In the genomic region with DNA sequence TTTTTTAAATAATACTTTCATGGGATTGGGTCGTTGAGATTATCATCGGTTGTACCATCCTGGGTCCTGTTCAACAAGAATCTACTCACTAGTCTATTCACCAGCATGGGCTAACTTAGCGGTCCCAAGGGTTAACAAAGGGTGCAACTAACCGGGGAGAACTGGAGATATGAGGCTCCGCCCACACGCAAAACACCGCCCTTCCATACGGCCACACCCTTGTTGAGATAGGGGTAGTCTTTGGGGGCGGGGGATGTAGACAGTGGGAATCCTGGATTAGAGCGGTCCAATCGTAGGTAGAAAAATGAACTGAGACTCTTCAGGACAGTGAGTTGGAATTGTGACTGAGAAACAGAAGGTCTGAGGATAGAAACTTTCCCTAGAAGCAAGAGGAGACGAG, we compare ENCODE assay signal across 15 mouse cellular contexts. TPM values are rescaled to one million over a fixed set of nuclear protein-coding genes. Genes with fewer than 3 reads are reported as not detected.
DNase-seq lines count a peak whose midpoint lies in the region; ATAC-seq lines count a peak whose summit lies in the region.
"Had no signal": no experiment of that assay in that cellular context is flagged by ENCODE, and none has a peak within 500 bp of the region (broad histone marks: within the 10 kb centered on the region; RNA-seq: fewer than 3 reads in every experiment).

No protein-coding gene starts in this region.

- no peak overlapping the region for H3K9ac ChIP-seq in heart, embryonic 11.5 days (ENCODE audit: low read depth, low read length)
- no peak overlapping the region for H3K9ac ChIP-seq in liver, embryonic 15.5 days
- H3K9ac ChIP-seq: forebrain, embryonic 15.5 days; neural tube, embryonic 13.5 days had no signal

- H3K9me3 ChIP-seq in heart, embryonic 11.5 days (replicated peaks; ENCODE audit: control insufficient read depth, low read length), result no peaks in the 10 kb centered on the region
- H3K9me3 ChIP-seq in liver, embryonic 15.5 days (replicated peaks), result no peaks in the 10 kb centered on the region
- H3K9me3 ChIP-seq: forebrain, embryonic 15.5 days; megakaryocyte, embryonic 14.5 days; neural tube, embryonic 13.5 days had no signal

- no peaks in the 10 kb centered on the region for H3K36me3 ChIP-seq in heart, embryonic 11.5 days (ENCODE audit: control insufficient read depth, insufficient read depth, low read length)
- H3K36me3 ChIP-seq in liver, embryonic 15.5 days (replicated peaks), result peaks cover 15% of the 10 kb centered on the region
- H3K36me3 ChIP-seq: forebrain, embryonic 15.5 days had no signal

- ATAC-seq in heart, embryonic 11.5 days (replicated peaks; ENCODE audit: insufficient number of reproducible peaks, low FRiP score, low TSS enrichment), result peak; percentile 73
- peak; percentile 59 for ATAC-seq in liver, embryonic 15.5 days (ENCODE audit: insufficient read depth)
- ATAC-seq: forebrain, embryonic 15.5 days; hindbrain, postnatal 0 days; Patski had no signal

- no peak for DNase-seq in heart, adult 9 months (ENCODE audit: low spot score in 2 of 2)
- peak; percentile 42 for DNase-seq in ES-CJ7 (ENCODE audit: low read depth, low spot score)
- DNase-seq in R1 (ENCODE audit: low read depth, low spot score), result peak; percentile 69
- no peak for DNase-seq in thymus, postnatal 36 days
- no peak for DNase-seq in ovary, postnatal 14 days (ENCODE audit: low spot score)
- DNase-seq: kidney, adult 18-20 months; layer of hippocampus, postnatal 36 days; right cerebral cortex, postnatal 4 days had no signal

- WGBS in heart, embryonic 11.5 days (ENCODE audit: insufficient replicate concordance), result 53% methylated on average over 12 of the region's 12 CpGs
- whole genome bisulfite sequencing in liver, embryonic 15.5 days (ENCODE audit: insufficient replicate concordance), result 41% methylated on average over 12 of the region's 12 CpGs

- no peak overlapping the region for H3K27ac ChIP-seq in heart, embryonic 11.5 days (ENCODE audit: low read depth, low read length)
- H3K27ac ChIP-seq in liver, embryonic 15.5 days (replicated peaks), result peak overlapping the region; percentile 73; the same call in 1 of the 2 replicates
- H3K27ac ChIP-seq: forebrain, embryonic 15.5 days; hindbrain, postnatal 0 days; neural tube, embryonic 13.5 days had no signal

- no peaks in the 10 kb centered on the region for H3K27me3 ChIP-seq in heart, embryonic 11.5 days (ENCODE audit: control insufficient read depth, insufficient read depth, low read length)
- H3K27me3 ChIP-seq in liver, embryonic 15.5 days, result no peaks in the 10 kb centered on the region
- H3K27me3 ChIP-seq: forebrain, embryonic 15.5 days; neural tube, embryonic 13.5 days; Patski had no signal

- H3K4me2 ChIP-seq in heart, embryonic 11.5 days, result peak overlapping the region; percentile 48
- peak overlapping the region; percentile 35 for H3K4me2 ChIP-seq in liver, embryonic 15.5 days
- H3K4me2 ChIP-seq: forebrain, embryonic 15.5 days; neural tube, embryonic 13.5 days had no signal

- H3K4me3 ChIP-seq in heart, embryonic 11.5 days (ENCODE audit: low read depth, low read length), result peak overlapping the region; percentile 10; the same call in 1 of the 2 replicates
- no peak overlapping the region for H3K4me3 ChIP-seq in liver, embryonic 15.5 days (replicated peaks)
- H3K4me3 ChIP-seq: forebrain, embryonic 15.5 days; megakaryocyte, embryonic 14.5 days; neural tube, embryonic 13.5 days had no signal

- peaks cover 24% of the 10 kb centered on the region for H3K4me1 ChIP-seq in heart, embryonic 11.5 days (ENCODE audit: control insufficient read depth, insufficient read depth, low read length)
- H3K4me1 ChIP-seq in liver, embryonic 15.5 days (replicated peaks), result peaks cover 67% of the 10 kb centered on the region

RNA-seq across cellular contexts. Expression of a gene that starts 10.2 kb away (rescaled TPM):
- 11.9 and 13.5 TPM in 2 replicates for polyA plus RNA-seq in heart, embryonic 11.5 days (2014; fragmentation: Nextera tagmentation; extraction: Ambion mirVana)
- 10.5 and 10.8 TPM in 2 replicates for polyA plus RNA-seq in liver, embryonic 15.5 days (2015; fragmentation: Nextera tagmentation; extraction: Ambion mirVana)

Comparison
In these comparisons a context has a peak if more than half of its experiments do, and no peak if none do; other contexts are left out.
1. DNase-seq: peak in ES-CJ7 (single experiment) and R1 (single experiment); none in heart, adult 9 months (0 of 2), thymus, postnatal 36 days (0 of 2) and ovary, postnatal 14 days (single experiment).